Mouse (Mus musculus) T-cell, adult 2 months (primary cell): Measurements from ENCODE around the gene Mfsd9.

Source experiments
- DNase-seq: peaks from one replicate; pipeline ENCODE4 v3.0.0; 2022; ENCODE audit warnings: low spot score

Gene Mfsd9

DNA sequence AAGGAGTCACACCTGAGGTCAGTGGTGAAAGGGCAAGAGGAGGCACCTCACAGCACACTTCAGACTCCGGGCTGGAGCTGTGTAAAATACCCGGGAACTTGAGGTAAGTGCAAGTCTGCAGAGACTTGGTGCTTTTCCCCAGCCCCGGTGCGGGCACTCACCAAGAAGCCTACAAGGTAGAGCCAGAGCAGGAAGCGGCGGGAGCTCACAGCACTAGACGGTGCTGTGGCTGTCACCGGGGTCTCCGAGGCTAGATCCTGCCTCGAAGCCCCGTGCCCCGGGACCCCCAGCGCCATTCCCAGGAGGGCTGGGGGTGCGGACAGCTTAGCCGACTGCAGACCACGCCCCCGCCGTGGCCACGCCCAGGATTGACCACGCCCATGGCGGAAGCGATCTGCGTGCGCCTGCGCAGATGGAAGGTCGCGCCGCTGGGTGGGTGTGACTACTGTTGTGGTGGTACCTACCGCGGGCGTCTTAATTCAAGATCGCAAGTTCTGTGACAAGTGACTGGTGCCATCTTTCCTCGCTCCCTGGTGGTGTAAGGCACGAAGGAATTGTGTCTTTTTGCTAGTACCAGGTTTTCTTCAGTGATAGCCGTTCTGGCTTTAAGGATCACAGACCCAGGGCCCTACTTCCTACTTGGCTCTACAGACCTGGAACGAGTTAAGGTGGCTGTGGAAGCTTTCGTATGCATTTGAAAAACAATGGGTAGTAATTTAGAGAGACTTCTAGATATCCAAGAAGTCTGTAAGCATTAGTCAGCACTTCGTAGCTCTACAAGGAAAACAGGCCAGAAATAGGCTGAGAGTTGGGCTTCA, at the start of gene Mfsd9:
TSS of gene Mfsd9 (minus strand) at position 364 of the 818 bp plus-strand sequence.
- DNase-seq = peak; percentile 90

DNA sequence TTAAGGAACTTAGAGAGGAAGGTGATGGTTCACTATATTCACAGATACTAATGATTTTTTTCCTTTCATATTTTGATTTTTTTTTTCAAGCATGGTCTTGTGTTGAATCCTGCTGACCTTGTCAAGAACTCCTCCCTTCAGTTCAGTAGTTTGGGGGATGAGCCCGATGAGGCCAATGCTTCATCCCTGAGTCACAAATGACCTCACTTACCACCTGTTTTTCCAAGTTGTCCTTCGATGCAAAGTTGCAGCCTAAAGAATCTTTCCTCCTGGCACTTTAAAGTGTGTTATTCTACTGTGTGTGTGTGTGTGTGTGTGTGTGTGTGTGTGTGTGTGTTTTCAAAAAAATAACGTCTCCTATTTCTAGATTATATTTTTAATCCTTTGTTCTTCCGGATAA, 45.0 kb upstream of the Mfsd9 start:
- no peak for DNase-seq

DNA sequence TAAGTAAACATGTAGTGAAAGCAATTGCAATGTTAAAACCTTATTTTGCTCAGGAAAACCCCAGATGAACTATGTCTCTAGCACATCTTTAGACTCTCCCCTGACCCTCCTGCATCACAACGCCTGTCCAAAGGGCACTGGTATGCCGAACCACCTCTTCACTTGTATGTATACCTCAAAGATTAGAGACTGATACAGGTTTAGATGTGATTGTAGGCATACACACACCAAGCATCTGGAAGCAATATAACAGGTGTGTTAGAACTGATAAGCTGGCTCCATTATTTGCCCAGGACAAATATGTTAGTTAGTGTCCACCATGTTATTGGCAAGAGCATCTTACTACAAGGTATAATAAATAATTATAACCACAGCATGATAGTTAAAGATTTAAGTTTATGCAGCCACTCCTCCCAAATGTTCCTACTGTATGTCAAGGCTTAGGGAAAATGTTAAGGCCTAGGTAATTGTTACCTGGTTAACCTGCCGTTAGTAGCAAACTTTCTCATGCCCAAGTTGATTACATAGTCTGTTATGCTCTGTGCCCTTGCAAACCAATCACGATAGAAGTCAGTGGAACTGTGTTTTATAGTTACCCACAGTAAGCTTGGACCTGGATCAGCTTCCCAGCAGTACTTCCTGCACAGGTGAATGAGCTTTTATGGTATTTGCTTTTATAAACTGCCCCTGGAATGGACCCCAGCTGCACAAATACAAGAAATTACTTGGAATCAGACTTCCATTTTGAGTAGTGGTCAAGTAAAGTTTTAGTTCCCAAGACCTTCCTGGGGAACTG, 40.4 kb upstream of the Mfsd9 start:
- DNase-seq = no peak

DNA sequence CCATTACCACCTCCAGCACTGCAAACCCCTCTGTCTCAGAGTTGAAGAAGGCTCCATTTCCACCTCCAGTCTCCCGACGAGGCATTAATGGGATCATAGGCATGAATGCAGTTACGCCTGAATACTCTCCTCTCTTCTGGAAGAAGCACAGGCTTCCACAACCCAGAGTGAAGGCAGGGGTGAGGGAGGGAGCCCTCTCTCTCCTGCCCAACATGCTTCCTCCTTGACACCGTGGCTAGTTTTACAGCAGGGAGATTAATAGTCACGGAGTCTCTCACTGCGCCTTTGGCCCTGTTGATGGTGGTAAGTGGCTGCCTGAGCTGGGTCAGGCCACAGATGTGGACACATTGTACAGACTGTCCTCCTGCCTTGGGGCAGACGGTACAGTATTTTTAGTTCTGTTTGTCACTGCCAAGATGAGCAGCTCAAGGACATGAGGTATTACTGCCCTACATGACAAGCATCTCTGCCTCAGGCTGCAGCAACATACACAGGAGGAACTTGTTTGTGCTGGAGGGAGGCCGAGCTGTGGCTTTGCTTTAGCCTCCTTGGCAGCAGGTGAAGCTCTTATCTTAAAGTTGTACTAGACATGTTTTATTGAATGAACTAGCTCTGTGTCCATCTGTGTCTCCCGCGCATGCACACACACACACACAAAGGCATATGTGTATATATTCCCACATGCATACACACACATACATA, 38.9 kb upstream of the Mfsd9 start:
- DNase-seq = no peak

DNA sequence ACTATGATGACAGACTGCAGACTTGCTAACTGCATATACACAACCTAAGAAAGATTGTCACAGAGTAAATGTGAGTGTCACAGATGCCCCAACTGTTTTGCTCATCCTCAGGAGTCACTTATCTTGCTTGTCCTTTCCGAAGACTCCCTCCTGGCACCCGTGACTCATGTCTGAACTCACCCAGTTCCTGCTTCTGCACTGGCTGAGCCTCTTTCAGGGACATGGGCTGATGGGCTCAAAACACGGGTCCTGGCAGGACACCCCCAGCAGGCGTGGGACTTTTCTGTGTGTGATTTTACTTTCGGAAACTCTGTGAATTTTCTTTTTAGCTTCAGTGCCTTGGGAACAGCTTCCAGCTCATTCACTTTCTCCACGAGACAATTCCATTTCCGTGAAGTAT, 35.3 kb upstream of the Mfsd9 start:
- DNase-seq = no peak

DNA sequence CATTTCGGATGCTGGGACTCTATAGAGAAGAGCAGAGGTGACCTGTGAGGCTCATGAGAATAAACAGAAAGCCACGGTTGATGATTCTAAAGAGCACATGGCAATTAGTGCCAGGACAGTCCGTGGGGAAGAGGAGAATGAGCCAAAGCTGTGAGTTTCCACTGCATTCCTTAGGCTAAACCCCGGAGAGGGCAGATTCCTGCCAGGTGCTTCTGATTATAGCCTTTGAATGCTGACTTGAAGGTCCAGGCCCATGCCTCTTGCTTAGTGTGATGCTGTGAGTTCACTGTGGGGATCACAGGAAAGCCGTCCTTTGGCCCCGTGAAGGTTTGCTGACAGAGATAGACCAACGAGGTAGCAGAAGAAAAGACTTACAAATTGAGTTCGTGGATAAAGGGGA, 34.4 kb upstream of the Mfsd9 start:
- DNase-seq = no peak

DNA sequence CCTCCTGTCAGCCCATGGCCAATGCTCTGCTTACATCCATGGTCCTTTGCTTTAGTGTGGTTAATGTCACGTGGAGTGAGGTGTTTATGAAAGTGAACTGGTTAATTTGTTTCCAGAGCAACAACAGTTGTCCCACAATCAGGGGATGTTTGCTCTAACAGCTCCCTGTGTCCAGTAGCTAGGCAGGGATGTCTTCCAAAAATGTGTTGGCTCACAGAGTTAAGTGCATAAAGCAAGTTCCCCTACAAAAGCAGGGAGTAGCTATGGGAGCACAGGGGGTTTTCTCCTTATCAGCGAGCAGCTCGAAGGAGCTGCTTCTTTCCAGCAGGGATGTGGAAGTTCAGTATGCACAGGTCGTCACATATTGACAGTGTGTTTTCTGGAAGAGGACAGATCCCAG, 34.0 kb upstream of the Mfsd9 start:
- DNase-seq = no peak

DNA sequence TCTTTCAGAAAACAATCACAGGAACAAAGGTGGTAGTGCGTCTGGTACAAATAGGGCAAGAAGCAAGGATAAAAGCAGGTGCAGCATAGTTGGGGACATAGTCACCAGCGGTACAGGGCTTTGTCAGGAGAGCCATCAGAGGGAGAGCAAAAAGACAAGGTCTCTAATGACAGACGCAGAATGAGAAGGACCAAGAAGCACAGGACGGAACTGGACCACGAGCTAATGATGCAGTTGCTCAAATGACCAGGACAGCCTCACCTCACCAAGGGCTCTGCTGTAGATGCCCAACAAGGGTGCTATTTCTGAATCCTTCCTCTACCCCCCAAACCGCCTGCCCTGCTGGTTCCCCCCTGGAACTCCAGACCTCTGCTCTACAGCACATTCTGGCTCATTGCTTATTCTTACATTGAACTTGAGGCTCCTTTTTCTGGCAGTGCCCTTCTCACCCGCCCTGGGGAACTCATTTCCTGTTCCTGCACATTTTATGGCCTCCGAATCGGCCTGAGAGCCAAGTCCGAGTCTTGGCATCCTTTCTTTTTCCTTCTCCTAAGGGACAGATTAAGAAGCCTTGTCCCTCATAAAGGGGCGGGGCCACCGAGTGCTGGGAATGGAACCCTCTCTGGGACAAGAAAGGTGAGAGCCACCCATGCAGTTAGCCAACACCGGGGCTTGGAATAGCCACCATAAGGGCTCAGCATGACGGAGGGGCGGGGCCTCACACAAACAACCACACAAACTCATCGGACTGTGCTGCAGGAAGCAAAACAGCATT, 24.8 kb upstream of the Mfsd9 start:
- no peak for DNase-seq

DNA sequence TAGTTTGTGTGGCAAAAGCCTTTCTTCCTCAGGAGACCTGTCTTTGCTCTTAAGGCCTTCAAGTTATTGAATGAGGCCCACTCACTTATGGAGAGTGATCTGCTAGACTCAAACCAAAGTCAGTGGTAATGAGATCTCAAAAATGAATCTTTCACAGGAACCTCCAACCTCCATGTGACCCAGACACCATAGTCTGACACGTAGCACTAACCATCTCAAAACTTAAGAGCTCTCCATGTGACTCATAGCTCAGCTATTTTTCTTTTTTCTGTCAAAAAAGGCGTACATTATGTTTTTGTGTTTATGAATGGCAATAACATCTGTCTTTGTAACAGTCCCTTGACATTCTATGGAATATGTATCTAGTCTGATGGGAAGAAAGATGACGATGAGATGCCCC, 18.2 kb upstream of the Mfsd9 start:
- no peak for DNase-seq

DNA sequence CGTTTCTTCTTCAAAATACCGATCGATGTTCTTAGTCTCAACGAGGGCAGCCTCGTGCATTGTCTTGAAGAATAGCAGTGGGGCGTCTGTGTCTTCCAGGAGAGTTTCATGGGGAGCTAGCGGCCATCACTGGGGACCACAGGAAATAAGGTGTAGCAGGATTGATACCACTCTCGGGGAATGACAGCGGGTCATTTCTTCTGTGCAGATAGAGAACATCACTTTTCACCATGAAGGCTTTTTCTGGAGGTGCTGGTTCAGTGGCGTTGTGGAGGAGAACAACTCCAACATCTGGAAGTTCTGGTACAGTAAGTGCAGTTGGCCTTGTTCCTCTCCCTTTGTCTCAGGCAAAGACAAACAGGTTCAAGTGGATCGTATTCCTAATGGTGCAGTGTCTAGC, 15.4 kb upstream of the Mfsd9 start:
- DNase-seq = no peak

DNA sequence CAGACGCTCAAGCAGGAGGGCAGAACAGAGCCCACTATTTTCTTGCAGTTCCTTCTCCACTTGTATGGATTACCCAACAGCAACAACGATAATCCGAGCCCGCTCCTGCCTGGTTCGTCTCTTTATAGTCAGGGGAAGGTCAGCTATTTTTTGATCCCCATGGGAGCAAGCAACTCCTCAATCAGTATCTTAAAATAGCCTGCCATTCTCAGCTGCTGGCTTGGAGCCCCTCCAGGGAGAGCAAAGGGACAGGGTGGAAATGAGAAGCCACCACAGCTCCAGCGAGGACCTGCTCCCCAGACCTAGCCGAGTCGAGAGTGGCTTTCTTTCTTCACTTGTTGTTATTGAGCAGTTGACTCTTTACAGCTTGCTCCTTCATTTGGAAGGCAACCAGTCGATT, 14.9 kb upstream of the Mfsd9 start, which contains the start of gene Tmem182:
TSS of gene Tmem182 (plus strand) at position 251 of the 400 bp plus-strand sequence.
- DNase-seq = no peak

DNA sequence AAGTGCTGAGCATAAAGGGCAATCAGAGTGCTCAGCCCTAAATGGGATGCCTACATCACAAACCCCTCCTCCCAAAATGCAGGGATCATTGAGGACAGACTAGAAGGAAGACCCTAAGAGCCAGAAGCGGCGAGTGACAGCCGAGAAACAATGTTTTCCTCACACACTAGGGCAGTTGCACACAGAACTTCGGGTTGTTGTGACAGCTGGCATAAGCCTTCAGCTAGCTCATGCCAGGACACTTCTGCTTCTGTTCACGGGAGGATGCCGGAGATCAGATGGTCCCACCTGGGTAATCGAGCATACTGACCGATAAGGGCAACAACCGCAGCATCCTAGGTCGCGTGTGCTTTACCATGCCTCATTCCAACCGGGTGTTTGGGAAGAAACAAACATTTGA, 13.6 kb upstream of the Mfsd9 start:
- DNase-seq = no peak

DNA sequence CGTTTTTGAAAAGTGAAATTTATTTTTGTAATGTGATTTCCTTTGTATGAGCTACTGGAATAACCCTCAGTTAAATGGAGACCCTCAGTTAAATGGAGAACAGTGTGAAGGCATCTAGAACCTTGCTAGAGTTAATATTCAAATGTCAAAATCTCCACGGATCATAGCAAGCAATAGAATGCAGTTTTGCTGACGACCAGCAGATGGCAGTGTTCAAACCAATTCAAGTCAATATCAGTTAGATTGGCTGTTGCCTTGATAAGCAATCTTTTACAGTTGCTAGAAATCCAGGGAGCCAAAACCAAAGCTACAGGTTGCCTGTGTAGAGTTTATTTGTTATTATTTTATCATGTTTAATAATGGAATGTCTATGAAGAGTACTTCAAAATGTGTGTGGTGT, 12.3 kb upstream of the Mfsd9 start:
- DNase-seq = peak; percentile 35

DNA sequence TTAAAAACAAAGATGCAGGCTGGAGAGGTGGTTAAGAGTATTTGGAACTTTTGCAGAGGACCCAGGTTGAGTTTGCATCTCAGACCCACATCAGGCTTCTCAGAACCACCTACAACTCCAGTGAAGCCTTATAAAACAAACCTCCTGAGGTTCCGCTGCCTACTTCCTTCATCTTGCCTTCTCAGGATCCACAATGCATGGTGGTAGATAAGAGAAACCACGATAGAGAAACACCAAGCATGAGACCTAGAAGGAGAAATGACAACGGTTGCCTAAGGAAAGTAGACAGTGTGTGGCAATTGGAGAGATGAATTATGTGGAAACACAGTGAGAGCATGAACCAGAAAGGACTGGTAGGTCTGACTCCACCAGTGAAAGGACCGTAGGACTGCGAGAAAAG, 10.4 kb upstream of the Mfsd9 start:
- no peak for DNase-seq

DNA sequence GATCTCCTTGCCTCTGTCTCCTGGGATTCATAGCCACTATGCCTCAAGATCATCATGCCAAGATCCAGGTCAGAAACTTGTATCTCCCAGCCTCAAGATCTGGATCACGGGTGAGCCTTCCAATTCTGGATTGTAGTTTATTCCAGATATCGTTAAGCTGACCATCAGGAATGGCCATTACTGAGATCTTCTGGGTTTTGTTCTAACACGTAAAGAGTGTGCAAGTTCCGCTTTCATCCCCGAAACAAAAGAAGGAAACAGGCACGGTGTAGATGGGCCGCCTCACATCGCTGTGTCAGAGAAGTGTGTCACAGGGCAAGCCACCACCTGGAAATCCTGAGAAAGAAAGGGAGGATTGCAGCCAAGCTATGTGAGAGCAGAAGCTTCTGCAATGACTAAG, 8.6 kb upstream of the Mfsd9 start:
- no peak for DNase-seq

DNA sequence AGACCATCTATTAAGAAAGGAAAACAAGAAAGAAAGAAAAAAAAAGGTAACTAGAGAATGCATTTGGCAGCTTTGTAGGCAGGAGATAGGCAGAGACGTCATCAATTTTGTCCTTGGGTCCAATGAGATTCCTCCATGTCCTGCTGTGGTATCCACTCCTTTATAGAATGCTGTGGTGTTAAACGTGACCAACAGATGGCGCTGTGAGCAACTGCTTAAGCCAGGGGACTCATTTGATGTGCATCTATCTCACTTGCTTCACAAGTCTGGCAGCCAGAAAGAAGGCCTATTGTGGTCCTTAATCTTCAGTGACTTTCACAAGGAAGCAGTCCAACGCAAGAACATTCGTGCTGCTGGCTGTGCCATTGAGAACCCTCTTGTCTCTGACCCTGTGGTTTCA, 6.9 kb upstream of the Mfsd9 start:
- DNase-seq = peak; percentile 60

DNA sequence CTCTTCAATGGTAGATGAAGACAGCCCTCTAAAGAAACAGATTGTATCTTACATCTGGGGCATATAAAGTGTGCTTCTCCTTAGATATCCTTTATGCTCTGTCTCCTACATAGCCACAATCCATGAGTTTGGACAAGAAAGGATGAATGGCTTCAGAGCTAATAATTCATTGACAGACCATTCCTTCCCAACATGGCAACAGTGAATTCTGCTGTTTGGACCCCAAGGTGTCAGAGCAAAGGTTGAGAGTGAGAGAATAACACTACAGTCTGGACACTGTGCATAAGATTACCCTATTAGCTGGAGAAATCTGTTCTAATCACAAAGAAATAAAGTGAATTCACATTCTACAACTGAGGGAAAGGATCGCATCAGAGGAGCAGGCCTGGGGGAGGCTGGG, 5.0 kb upstream of the Mfsd9 start:
- no peak for DNase-seq

DNA sequence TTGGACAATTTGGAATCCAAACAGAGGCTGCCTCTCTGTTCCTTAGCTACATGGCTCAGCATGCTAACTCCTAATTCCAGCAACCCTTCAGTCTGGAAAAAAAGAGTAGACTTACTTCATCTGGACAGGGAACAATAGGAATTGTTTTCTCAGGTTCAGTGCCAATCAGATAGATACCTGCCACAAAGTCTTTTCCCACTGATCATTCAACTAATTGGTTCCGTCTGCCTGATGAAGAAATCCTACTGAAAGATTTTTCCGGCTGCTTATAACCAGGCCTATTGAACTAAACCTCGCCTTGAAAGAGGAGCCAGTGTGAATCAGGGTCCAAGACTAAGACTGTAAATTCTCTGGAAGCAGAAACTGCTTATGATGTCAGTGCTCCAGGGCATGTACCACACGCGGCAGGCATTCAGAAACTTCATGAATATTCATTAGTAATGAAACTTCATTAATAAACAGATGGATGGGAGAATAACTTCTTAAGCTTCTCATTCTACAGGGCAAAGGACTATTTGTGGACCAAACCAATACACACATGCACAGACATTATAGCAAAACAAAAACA, 737 bp downstream of the Mfsd9 start:
- DNase-seq = no peak

DNA sequence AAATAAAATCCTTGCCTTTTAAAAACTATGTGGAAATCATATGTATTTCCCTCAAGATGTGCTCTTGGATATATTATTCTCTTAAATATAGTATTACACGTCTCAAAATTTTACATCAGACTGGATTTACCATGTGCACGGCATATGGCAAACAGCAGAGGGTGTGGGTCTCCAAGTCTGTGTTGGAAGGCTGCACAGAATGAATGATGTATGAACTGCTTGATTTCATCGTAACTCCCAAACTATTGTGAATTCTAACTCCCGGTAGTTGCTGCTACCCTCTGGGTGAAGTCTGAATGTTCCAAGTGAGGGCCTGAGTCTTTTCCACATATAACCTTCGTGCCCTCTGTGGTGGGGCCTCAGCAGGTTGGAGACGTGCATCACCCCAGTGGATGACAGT, 1.5 kb downstream of the Mfsd9 start:
- no peak for DNase-seq

DNA sequence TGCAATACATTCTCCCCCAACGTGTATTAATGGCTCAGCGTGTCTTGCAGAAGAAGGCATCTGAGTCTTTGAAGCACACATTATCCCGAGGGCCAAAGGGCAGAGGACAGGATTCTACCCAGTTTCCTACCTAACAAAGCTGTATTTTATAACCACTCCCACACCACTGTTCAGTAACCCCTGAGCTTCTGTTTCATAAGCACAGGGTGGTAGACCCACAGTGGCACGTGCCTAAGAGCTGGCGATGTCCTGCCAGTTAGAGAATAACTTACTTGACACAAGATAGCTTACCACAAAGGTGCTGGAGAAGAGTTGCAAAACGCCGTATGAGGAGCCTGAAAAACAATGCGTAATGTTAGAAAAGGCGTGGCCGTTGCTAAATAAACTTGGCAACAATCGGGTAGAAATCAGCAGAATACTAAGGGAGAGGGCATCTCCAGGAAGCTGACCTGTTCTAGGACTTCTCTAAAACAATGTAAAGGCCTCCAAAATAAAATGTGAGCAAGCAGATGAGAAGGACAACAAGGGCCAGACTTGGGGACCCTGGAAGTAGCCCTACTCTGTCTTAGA, 4.5 kb downstream of the Mfsd9 start:
- no peak for DNase-seq

DNA sequence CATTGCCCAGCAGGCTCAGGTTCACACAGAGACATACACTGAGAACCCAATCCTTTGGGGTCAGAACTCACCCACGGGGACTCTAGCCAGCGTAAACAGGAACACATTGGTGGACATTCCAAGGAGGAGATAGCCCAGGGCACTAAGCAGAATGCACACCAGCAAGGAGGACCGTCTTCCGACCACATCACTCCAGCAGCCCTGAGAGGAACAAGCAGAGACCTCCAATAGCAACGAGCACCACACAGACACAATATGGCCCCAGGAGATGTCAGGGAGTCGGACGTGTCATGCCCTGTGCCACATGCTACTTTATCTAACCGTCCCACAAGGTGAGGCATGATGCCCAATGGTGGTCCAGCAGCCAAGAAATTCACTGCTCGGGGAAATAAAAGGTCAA, 6.2 kb downstream of the Mfsd9 start:
- DNase-seq = no peak
